Mouse (Mus musculus) hindbrain, embryonic 14.5 days (tissue): ENCODE results near the gene Uevld. TPM values are rescaled to one million over a fixed set of nuclear protein-coding genes. Genes with fewer than 3 reads are reported as not detected.

Source experiments
- ATAC-seq: fragments of 200-750 bp; cut with Nextera tagmentation; 2 replicates; pipeline ENCODE4 v1.8.0; 2017; ENCODE audit warnings: moderate number of reproducible peaks, mild to moderate bottlenecking, moderate TSS enrichment, moderate library complexity; ENCODE audit not compliant: low FRiP score
- DNase-seq: peaks from one replicate; pipeline ENCODE4 v3.0.0-alpha.2; 2015; ENCODE audit warnings: low spot score
- H3K27ac ChIP-seq: fragments of 300-500 bp; sonication (generic); 2 replicates; pipeline ENCODE4 v1.5.1; 2014; ENCODE audit warnings: mild to moderate bottlenecking, moderate library complexity
- H3K27me3 ChIP-seq: fragments of 300-500 bp; sonication (generic); 2 replicates; pipeline ENCODE4 v1.6.1; 2014; ENCODE audit warnings: mild to moderate bottlenecking, low read length, mixed read lengths; ENCODE audit not compliant: control insufficient read depth, insufficient read depth
- H3K36me3 ChIP-seq: fragments of 300-500 bp; sonication (generic); replicated peaks from 2 replicates; pipeline ENCODE4 v1.6.1; 2014; ENCODE audit not compliant: control insufficient read depth, insufficient read depth
- H3K4me1 ChIP-seq: fragments of 300-500 bp; sonication (generic); replicated peaks from 2 replicates; pipeline ENCODE4 v1.6.1; 2014; ENCODE audit warnings: antibody characterized with exemption, low read length, mixed read lengths; ENCODE audit not compliant: control insufficient read depth, insufficient read depth
- H3K4me2 ChIP-seq: fragments of 300-500 bp; sonication (generic); replicated peaks from 2 replicates; pipeline ENCODE4 v1.6.1; 2014; ENCODE audit warnings: mild to moderate bottlenecking, moderate library complexity
- H3K4me3 ChIP-seq: fragments of 300-500 bp; sonication (generic); replicated peaks from 2 replicates; pipeline ENCODE4 v1.5.1; 2014; ENCODE audit warnings: mild to moderate bottlenecking, low read length
- H3K9ac ChIP-seq: fragments of 300-500 bp; sonication (generic); 2 replicates; pipeline ENCODE4 v1.6.1; 2014
- H3K9me3 ChIP-seq: fragments of 300-500 bp; sonication (generic); 2 replicates; pipeline ENCODE4 v1.6.1; 2016; ENCODE audit warnings: low read length; ENCODE audit not compliant: control insufficient read depth
- WGBS: fragments of 180-500 bp; shearing (Covaris S2); extraction: QIAGEN DNeasy Blood & Tissue Kit; methylation state at CpG from one replicate; pipeline ENCODE4 v1.1.7; 2014; 5-methylcytosine and 5-hydroxymethylcytosine counted together
- polyA plus RNA-seq: library from polyadenylated mRNA; unstranded; fragments of >200 nt; fragmentation: Nextera tagmentation; extraction: Ambion mirVana; gene quantifications from 2 replicates; pipeline ENCODE4 v1.2.1, GENCODE M21; 2014

The Uevld gene
- polyA plus RNA-seq, 1 experiment from 2014 or later, result 5.3 TPM

DNA sequence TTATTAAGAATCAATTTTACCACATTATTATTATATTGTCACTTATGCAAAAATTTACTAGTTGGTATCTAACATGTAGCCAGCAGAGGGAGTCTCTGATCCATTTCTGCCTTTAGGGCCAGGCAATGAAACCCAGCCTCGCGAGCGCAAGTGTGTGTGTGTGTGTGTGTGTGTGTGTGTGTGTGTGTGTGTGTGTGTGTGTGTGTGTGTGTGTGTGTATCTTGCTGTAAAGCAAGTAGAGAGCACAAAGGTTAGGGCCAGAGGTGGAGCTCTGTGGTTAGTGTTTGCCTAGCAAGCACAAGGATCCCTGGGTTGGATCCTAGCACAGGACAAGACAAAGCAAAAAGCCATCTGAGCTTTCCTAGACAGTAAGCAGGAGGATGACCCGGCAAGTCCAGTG, 22.5 kb downstream of the Uevld start:
- Histone ChIP-seq H3K27ac (no peak overlapping the region), H3K9ac (no peak overlapping the region), H3K4me3 (no peak overlapping the region), H3K9me3 (no peaks in the 10 kb centered on the region), H3K4me1 (no peaks in the 10 kb centered on the region), H3K36me3 (peaks cover 54% of the 10 kb centered on the region), H3K4me2 (no peak overlapping the region), H3K27me3 (no peaks in the 10 kb centered on the region)
- no peak for ATAC-seq
- WGBS, result 64% methylated on average over 4 of the region's 4 CpGs
- DNase-seq, result peak; percentile 49

DNA sequence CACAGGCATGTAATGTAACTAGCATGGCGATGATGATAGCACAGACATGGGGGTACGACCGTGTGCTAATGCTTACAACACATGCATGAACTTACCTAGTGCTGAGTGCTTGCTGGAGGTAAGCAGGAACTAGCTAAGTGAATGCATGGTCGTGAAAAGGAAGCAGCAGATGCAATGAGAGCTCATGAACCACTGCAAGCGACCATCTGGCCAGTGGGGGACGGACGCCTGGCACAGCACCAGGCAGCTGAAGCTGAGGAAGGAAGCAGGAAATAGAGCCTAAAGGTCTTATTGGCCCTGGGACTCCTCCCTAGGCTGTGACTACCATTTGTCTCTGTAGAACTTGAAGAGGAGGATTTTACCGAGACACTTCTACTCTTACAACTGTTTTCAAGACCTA, 23.5 kb downstream of the Uevld start:
- ATAC-seq, result no peak
- peaks cover 51% of the 10 kb centered on the region for H3K36me3 ChIP-seq

GRCm38 (mm10) chr7:46931370-46931769, 27.0 kb downstream of the Uevld start:
- Histone ChIP-seq H3K9ac (no peak overlapping the region), H3K9me3 (no peaks in the 10 kb centered on the region), H3K36me3 (peaks cover 40% of the 10 kb centered on the region), H3K27ac (no peak overlapping the region), H3K4me3 (no peak overlapping the region), H3K4me1 (no peaks in the 10 kb centered on the region), H3K27me3 (no peaks in the 10 kb centered on the region), H3K4me2 (no peak overlapping the region)
- 97% methylated on average over 3 of the region's 3 CpGs for WGBS
- ATAC-seq (no peak), DNase-seq (no peak)

More for the DNA sequence above, 23.5 kb downstream of the Uevld start:
- H3K9me3 ChIP-seq, result no peaks in the 10 kb centered on the region
- H3K27me3 ChIP-seq, result no peaks in the 10 kb centered on the region
- 87% methylated on average over 8 of the region's 8 CpGs for WGBS
- H3K4me1 ChIP-seq, result no peaks in the 10 kb centered on the region
- H3K9ac ChIP-seq, result no peak overlapping the region
- no peak for DNase-seq
- H3K4me3 ChIP-seq, result no peak overlapping the region
- no peak overlapping the region for H3K4me2 ChIP-seq
- no peak overlapping the region for H3K27ac ChIP-seq

DNA sequence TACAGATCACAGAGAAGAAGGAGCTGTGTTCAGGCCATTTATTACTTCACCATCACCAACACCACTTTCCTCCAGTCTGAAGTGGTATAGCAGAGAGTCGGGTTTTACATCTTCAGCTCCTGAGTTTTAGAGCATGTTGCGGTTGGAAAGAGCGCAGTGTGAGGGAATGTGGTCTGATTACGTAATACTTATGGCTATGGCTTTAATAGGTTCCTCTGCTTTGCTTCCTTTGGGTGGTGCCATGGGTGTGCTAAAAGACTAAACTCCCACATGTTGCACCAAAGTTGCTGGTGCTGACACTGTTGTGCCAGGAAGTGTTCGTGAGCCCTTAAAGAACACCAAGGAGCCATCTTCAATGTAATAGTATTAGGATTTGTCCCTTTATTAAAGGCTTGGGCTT, 30.0 kb downstream of the Uevld start:
- H3K27ac ChIP-seq, result no peak overlapping the region
- H3K9ac ChIP-seq, result no peak overlapping the region
- ATAC-seq, result no peak
- 96% methylated on average over 5 of the region's 5 CpGs for WGBS
- H3K9me3 ChIP-seq, result no peaks in the 10 kb centered on the region
- DNase-seq, result no peak
- no peaks in the 10 kb centered on the region for H3K4me1 ChIP-seq
- H3K4me2 ChIP-seq, result no peak overlapping the region
- H3K36me3 ChIP-seq, result peaks cover 33% of the 10 kb centered on the region
- H3K27me3 ChIP-seq, result no peaks in the 10 kb centered on the region
- no peak overlapping the region for H3K4me3 ChIP-seq

- H3K4me3 ChIP-seq, result no peak overlapping the region
- no peak overlapping the region for H3K4me2 ChIP-seq
- peaks cover 20% of the 10 kb centered on the region for H3K4me1 ChIP-seq
- H3K36me3 ChIP-seq, result peaks cover 21% of the 10 kb centered on the region
- no peaks in the 10 kb centered on the region for H3K27me3 ChIP-seq
- no peaks in the 10 kb centered on the region for H3K9me3 ChIP-seq
- no peak overlapping the region for H3K9ac ChIP-seq
- ATAC-seq (no peak), DNase-seq (no peak)
- 63% methylated on average over 4 of the region's 4 CpGs for WGBS
- H3K27ac ChIP-seq, result no peak overlapping the region
These were observed 36.3 kb downstream of the Uevld start for GRCm38 (mm10) chr7:46922075-46922474.

DNA sequence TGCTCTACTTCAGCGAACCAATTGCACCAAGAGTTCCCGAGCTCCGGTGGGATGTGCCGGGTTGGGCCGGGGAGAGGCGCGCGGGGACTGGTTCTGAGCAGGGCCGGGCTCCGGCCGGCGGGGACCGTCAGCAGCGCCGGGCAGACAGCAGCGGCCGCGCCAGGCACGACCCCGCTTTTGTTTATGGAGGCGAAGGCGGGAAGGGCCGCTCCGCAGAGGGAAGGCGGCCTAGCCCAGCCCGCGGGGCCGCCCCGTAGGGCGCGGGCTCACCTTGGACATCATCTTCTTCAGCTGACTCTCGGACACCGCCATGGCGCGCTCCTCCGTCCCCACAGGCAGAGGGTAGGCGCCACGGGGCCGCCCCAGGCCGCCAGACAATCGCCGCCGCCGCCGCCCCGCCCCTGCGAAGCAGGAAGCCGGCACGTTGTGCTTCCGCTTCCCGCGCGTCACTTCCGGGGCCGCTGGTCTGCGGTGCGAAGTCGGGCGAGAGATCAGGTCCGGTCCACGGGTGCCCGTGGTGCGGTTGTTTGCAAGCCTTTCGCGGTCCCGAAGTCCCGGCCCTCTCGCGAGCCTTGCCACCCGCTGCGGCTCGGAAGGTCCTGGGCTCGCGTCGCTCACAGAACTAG, 38.7 kb downstream of the Uevld start, which contains the start of gene Tsg101:
Gene Tsg101 (minus strand): TSS at position 419 of the 626 bp plus-strand sequence.
- Histone ChIP-seq H3K27ac (peak within 1 kb of the TSS; percentile 97), H3K4me3 (peak within 1 kb of the TSS; percentile 96), H3K4me1 (peaks cover 20% of the 10 kb centered on the region), H3K36me3 (peaks cover 17% of the 10 kb centered on the region), H3K4me2 (peak within 1 kb of the TSS; percentile 61), H3K9me3 (no peaks in the 10 kb centered on the region), H3K27me3 (no peaks in the 10 kb centered on the region), H3K9ac (peak within 1 kb of the TSS; percentile 92)
- 0% methylated on average over 64 of the region's 75 CpGs for WGBS
- DNase-seq (peak; percentile 92), ATAC-seq (peak; percentile 96)

DNA sequence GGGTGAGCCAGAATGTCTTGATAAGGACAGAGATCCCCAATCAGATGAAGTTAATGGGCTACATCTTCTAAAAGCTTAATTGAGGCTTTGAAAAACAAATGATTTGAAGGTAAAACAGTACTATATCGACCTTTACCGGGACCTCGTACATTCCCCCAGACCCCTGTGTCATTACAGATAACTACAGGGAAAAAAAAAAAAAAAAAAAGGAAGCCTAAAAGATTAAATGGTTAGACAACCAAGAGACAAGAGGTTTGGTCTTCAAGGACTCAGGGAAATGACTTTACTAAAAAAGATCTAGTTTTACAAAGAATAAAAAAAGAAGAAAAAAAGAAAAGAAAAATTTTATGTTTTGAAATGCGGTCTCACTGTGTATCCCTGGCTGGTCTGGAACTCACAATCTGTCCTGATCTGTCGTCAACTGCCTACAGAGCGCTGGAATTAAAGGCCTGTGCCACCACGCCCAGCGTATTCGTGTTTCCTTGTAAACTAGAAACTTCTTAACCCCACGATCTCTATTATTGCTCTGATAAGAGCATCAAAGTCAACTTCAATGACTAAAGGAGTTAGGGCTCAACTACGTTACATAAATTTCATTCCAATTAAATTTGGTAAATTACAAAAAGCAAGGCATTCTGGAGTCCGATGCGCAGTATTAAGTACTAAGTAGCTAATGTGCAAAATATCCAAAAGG, 39.5 kb downstream of the Uevld start:
- 21% methylated on average over 13 of the region's 13 CpGs for WGBS
- H3K27ac ChIP-seq, result peak overlapping the region; percentile 97
- no peaks in the 10 kb centered on the region for H3K9me3 ChIP-seq
- H3K4me3 ChIP-seq, result peak overlapping the region; percentile 96
- no peak for ATAC-seq
- H3K4me2 ChIP-seq, result peak overlapping the region; percentile 61
- H3K9ac ChIP-seq, result peak overlapping the region; percentile 92
- peak; percentile 38 for DNase-seq
- peaks cover 20% of the 10 kb centered on the region for H3K4me1 ChIP-seq
- peaks cover 24% of the 10 kb centered on the region for H3K36me3 ChIP-seq
- no peaks in the 10 kb centered on the region for H3K27me3 ChIP-seq

DNA sequence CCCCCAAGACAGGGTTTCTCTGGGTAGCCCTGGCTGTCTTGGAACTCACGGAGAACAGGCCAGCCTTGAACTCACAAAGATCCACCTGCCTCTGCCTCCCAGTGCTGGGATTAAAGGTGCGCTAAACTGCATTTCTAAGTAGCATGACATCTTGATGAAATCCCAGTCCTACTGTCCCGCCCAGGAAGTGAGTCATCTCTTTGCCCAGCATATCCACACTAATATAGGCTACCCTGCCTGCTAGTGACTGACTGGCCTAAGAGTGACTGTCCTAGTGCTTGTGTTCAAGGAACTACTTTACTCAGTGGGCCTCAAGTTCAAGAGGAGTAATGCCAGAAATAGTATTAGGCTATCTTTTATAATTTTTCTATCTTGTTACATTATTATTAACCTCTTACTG, 42.0 kb downstream of the Uevld start:
- DNase-seq (no peak), ATAC-seq (no peak)
- Histone ChIP-seq H3K4me3 (no peak overlapping the region), H3K4me1 (peaks cover 20% of the 10 kb centered on the region), H3K9me3 (no peaks in the 10 kb centered on the region), H3K36me3 (peaks cover 45% of the 10 kb centered on the region), H3K27ac (no peak overlapping the region), H3K27me3 (no peaks in the 10 kb centered on the region), H3K9ac (no peak overlapping the region), H3K4me2 (no peak overlapping the region)
- 94% methylated on average over 3 of the region's 3 CpGs for WGBS

DNA sequence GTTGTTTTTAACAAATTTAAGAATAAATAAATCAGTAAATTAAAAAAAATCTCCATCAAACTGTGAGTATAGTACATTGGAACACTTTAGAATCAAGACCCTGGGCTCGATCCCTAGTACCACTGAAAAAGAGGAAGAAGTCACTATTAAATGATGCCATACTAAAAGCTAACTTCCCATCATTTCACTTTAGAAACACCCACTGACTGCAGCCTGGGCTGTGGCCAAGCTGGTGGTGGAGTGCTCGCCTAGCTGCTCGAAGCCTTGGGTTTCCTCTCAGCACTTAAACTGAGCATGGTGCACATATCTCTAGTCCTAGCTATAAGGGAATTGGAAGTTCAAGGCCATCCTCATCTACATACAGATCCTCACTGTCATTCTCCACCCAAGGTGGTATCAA, 47.1 kb downstream of the Uevld start:
- Histone ChIP-seq H3K4me1 (no peaks in the 10 kb centered on the region), H3K4me3 (no peak overlapping the region), H3K4me2 (no peak overlapping the region), H3K27me3 (no peaks in the 10 kb centered on the region), H3K9me3 (no peaks in the 10 kb centered on the region), H3K27ac (no peak overlapping the region), H3K9ac (no peak overlapping the region), H3K36me3 (peaks cover 83% of the 10 kb centered on the region)
- DNase-seq (no peak), ATAC-seq (no peak)
- WGBS, result 93% methylated on average over 3 of the region's 3 CpGs
